Mouse (Mus musculus): ENCODE results near the gene Fam53b. TPM values are rescaled to one million over a fixed set of nuclear protein-coding genes. Genes with fewer than 3 reads are reported as not detected.

Gene Fam53b
- polyA plus RNA-seq, 1 experiment from 2014 or later, result 11.9 TPM

GRCm38 (mm10) chr7:132787496-132788190 lies 26.0 kb downstream of the Fam53b start:
- no peak overlapping the region for H3K4me3 ChIP-seq (ENCODE audit: low read depth, low read length)
- peak overlapping the region; percentile 30; the same call in 1 of the 2 replicates for H3K27ac ChIP-seq (ENCODE audit: low read depth, low read length)
- no peak for ATAC-seq (replicated peaks; ENCODE audit: insufficient number of reproducible peaks, low FRiP score, low TSS enrichment)
- H3K4me1 ChIP-seq (ENCODE audit: control insufficient read depth, insufficient read depth, low read length), result peaks cover 44% of the 10 kb centered on the region
- no peak overlapping the region for H3K4me2 ChIP-seq
- H3K9me3 ChIP-seq (replicated peaks; ENCODE audit: control insufficient read depth, low read length), result no peaks in the 10 kb centered on the region
- WGBS (ENCODE audit: insufficient replicate concordance), result 61% methylated on average over 4 of the region's 4 CpGs
- no peaks in the 10 kb centered on the region for H3K36me3 ChIP-seq (ENCODE audit: control insufficient read depth, insufficient read depth, low read length)
- no peak overlapping the region for H3K9ac ChIP-seq (ENCODE audit: low read depth, low read length)
- no peaks in the 10 kb centered on the region for H3K27me3 ChIP-seq (ENCODE audit: control insufficient read depth, insufficient read depth, low read length)

DNA sequence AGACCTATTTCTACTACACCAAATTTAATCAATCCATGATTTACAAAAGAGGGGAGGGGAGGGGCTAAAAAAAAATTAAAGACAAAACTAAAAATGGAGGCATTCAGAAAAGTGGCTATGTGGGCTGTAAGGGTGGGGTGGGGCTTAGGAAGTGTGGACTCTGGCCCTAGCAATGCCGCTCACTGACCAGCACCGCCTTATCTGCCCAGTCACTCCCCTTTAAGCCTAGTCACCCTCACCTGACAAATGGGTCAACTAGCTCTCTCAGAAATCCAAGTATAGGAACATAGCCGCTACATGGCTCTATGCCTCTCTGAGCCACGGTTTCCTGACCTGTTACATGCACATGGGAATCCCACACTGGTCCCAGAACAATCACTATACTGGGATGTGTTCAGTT lies 26.7 kb downstream of the Fam53b start:
- H3K27me3 ChIP-seq (ENCODE audit: control insufficient read depth, insufficient read depth, low read length), result no peaks in the 10 kb centered on the region
- no peak overlapping the region for H3K4me2 ChIP-seq
- peak overlapping the region; percentile 77 for H3K27ac ChIP-seq (ENCODE audit: low read depth, low read length)
- H3K36me3 ChIP-seq (ENCODE audit: control insufficient read depth, insufficient read depth, low read length), result no peaks in the 10 kb centered on the region
- ATAC-seq (replicated peaks; ENCODE audit: insufficient number of reproducible peaks, low FRiP score, low TSS enrichment), result no peak
- H3K9ac ChIP-seq (ENCODE audit: low read depth, low read length), result no peak overlapping the region
- 72% methylated on average over 4 of the region's 4 CpGs for WGBS (ENCODE audit: insufficient replicate concordance)
- no peaks in the 10 kb centered on the region for H3K9me3 ChIP-seq (replicated peaks; ENCODE audit: control insufficient read depth, low read length)
- H3K4me3 ChIP-seq (ENCODE audit: low read depth, low read length), result no peak overlapping the region
- peaks cover 45% of the 10 kb centered on the region for H3K4me1 ChIP-seq (ENCODE audit: control insufficient read depth, insufficient read depth, low read length)

- Histone ChIP-seq H3K9me3 (replicated peaks; ENCODE audit: control insufficient read depth, low read length) (no peaks in the 10 kb centered on the region), H3K4me3 (ENCODE audit: low read depth, low read length) (no peak overlapping the region), H3K36me3 (ENCODE audit: control insufficient read depth, insufficient read depth, low read length) (no peaks in the 10 kb centered on the region), H3K4me2 (no peak overlapping the region), H3K9ac (ENCODE audit: low read depth, low read length) (no peak overlapping the region), H3K4me1 (ENCODE audit: control insufficient read depth, insufficient read depth, low read length) (peaks cover 50% of the 10 kb centered on the region), H3K27ac (ENCODE audit: low read depth, low read length) (peak overlapping the region; percentile 77), H3K27me3 (ENCODE audit: control insufficient read depth, insufficient read depth, low read length) (no peaks in the 10 kb centered on the region)
- 21% methylated on average over 4 of the region's 4 CpGs for WGBS (ENCODE audit: insufficient replicate concordance)
- no peak for ATAC-seq (replicated peaks; ENCODE audit: insufficient number of reproducible peaks, low FRiP score, low TSS enrichment)
Measured at GRCm38 (mm10) chr7:132786522-132786921, 27.2 kb downstream of the Fam53b start.

GRCm38 (mm10) chr7:132786011-132786410 lies 27.7 kb downstream of the Fam53b start:
- WGBS (ENCODE audit: insufficient replicate concordance), result 18% methylated on average over 7 of the region's 7 CpGs
- H3K36me3 ChIP-seq (ENCODE audit: control insufficient read depth, insufficient read depth, low read length), result no peaks in the 10 kb centered on the region
- H3K9me3 ChIP-seq (replicated peaks; ENCODE audit: control insufficient read depth, low read length), result no peaks in the 10 kb centered on the region
- ATAC-seq (replicated peaks; ENCODE audit: insufficient number of reproducible peaks, low FRiP score, low TSS enrichment), result no peak
- H3K27me3 ChIP-seq (ENCODE audit: control insufficient read depth, insufficient read depth, low read length), result no peaks in the 10 kb centered on the region
- H3K4me1 ChIP-seq (ENCODE audit: control insufficient read depth, insufficient read depth, low read length), result peaks cover 55% of the 10 kb centered on the region
- H3K4me2 ChIP-seq, result no peak overlapping the region
- no peak overlapping the region for H3K4me3 ChIP-seq (ENCODE audit: low read depth, low read length)
- H3K9ac ChIP-seq (ENCODE audit: low read depth, low read length), result no peak overlapping the region
- peak overlapping the region; percentile 77 for H3K27ac ChIP-seq (ENCODE audit: low read depth, low read length)

DNA sequence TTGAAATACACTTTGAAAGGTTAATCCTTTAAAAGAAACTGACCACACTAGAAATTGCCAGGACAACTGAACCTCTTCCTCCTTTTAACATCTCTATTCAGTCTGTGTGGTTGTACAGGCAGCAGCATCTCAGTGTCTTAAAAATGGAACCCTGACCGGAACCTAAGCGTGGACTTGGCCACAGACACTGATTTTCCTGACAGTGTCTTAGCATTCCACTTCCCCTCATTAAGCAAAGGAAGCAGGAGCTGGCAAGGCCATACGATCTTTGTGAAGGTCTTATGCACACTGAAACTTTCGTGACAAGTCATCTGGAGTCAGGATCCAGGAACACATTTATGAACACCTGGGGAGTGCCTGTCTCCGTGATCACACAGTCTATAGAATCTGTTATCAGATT lies 29.6 kb downstream of the Fam53b start:
- Histone ChIP-seq H3K4me3 (ENCODE audit: low read depth, low read length) (no peak overlapping the region), H3K4me2 (no peak overlapping the region), H3K36me3 (ENCODE audit: control insufficient read depth, insufficient read depth, low read length) (no peaks in the 10 kb centered on the region), H3K4me1 (ENCODE audit: control insufficient read depth, insufficient read depth, low read length) (peaks cover 55% of the 10 kb centered on the region), H3K27me3 (ENCODE audit: control insufficient read depth, insufficient read depth, low read length) (no peaks in the 10 kb centered on the region), H3K9me3 (replicated peaks; ENCODE audit: control insufficient read depth, low read length) (no peaks in the 10 kb centered on the region), H3K27ac (ENCODE audit: low read depth, low read length) (no peak overlapping the region), H3K9ac (ENCODE audit: low read depth, low read length) (no peak overlapping the region)
- WGBS (ENCODE audit: insufficient replicate concordance), result 83% methylated on average over 5 of the region's 5 CpGs
- no peak for ATAC-seq (replicated peaks; ENCODE audit: insufficient number of reproducible peaks, low FRiP score, low TSS enrichment)

DNA sequence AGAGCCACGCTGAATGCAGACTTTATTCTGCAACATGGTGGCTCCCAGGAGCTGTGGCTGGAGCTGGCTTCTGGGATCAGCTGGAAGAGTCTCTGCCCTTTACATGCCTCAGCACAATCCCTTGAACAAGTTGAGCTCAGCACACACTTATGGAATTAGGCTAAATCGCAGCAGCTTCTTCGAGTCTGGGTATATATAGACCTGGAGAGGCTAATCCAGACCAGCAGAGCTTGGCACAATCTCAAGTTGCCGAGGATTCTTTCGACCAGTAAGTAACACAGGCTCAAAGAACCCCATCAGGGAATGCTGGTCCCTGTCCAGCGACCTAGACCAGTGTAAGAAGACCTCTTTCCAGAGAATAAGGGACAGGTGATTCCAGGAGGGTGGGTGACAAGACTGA lies 31.8 kb downstream of the Fam53b start:
- Histone ChIP-seq H3K27me3 (ENCODE audit: control insufficient read depth, insufficient read depth, low read length) (no peaks in the 10 kb centered on the region), H3K27ac (ENCODE audit: low read depth, low read length) (0 out of 2 replicates have a peak overlapping the region, but pooled peaks have one; percentile 41), H3K9ac (ENCODE audit: low read depth, low read length) (peak overlapping the region; percentile 2; the same call in 1 of the 2 replicates), H3K9me3 (replicated peaks; ENCODE audit: control insufficient read depth, low read length) (no peaks in the 10 kb centered on the region), H3K4me2 (no peak overlapping the region), H3K4me3 (ENCODE audit: low read depth, low read length) (no peak overlapping the region), H3K4me1 (ENCODE audit: control insufficient read depth, insufficient read depth, low read length) (peaks cover 51% of the 10 kb centered on the region), H3K36me3 (ENCODE audit: control insufficient read depth, insufficient read depth, low read length) (0 out of 2 replicates have a peak, but pooled peaks cover 3% of the 10 kb centered on the region)
- 52% methylated on average over 6 of the region's 6 CpGs for WGBS (ENCODE audit: insufficient replicate concordance)
- ATAC-seq (replicated peaks; ENCODE audit: insufficient number of reproducible peaks, low FRiP score, low TSS enrichment), result no peak

GRCm38 (mm10) chr7:132781130-132781814 lies 32.4 kb downstream of the Fam53b start:
- Histone ChIP-seq H3K4me2 (no peak overlapping the region), H3K36me3 (ENCODE audit: control insufficient read depth, insufficient read depth, low read length) (0 out of 2 replicates have a peak, but pooled peaks cover 3% of the 10 kb centered on the region), H3K9ac (ENCODE audit: low read depth, low read length) (no peak overlapping the region), H3K27me3 (ENCODE audit: control insufficient read depth, insufficient read depth, low read length) (no peaks in the 10 kb centered on the region), H3K27ac (ENCODE audit: low read depth, low read length) (peak overlapping the region; percentile 41), H3K4me3 (ENCODE audit: low read depth, low read length) (no peak overlapping the region), H3K9me3 (replicated peaks; ENCODE audit: control insufficient read depth, low read length) (no peaks in the 10 kb centered on the region), H3K4me1 (ENCODE audit: control insufficient read depth, insufficient read depth, low read length) (peaks cover 45% of the 10 kb centered on the region)
- ATAC-seq (replicated peaks; ENCODE audit: insufficient number of reproducible peaks, low FRiP score, low TSS enrichment), result no peak
- 36% methylated on average over 7 of the region's 7 CpGs for WGBS (ENCODE audit: insufficient replicate concordance)

- 55% methylated on average over 4 of the region's 4 CpGs for WGBS (ENCODE audit: insufficient replicate concordance)
- ATAC-seq (replicated peaks; ENCODE audit: insufficient number of reproducible peaks, low FRiP score, low TSS enrichment), result no peak
- no peaks in the 10 kb centered on the region for H3K27me3 ChIP-seq (ENCODE audit: control insufficient read depth, insufficient read depth, low read length)
- H3K4me2 ChIP-seq, result no peak overlapping the region
- 0 out of 2 replicates have a peak, but pooled peaks cover 3% of the 10 kb centered on the region for H3K36me3 ChIP-seq (ENCODE audit: control insufficient read depth, insufficient read depth, low read length)
- peak overlapping the region; percentile 36; the same call in 1 of the 2 replicates for H3K27ac ChIP-seq (ENCODE audit: low read depth, low read length)
- H3K4me3 ChIP-seq (ENCODE audit: low read depth, low read length), result no peak overlapping the region
- H3K9me3 ChIP-seq (replicated peaks; ENCODE audit: control insufficient read depth, low read length), result no peaks in the 10 kb centered on the region
- H3K9ac ChIP-seq (ENCODE audit: low read depth, low read length), result no peak overlapping the region
- H3K4me1 ChIP-seq (ENCODE audit: control insufficient read depth, insufficient read depth, low read length), result peaks cover 38% of the 10 kb centered on the region
Measured at GRCm38 (mm10) chr7:132780611-132781010, 33.1 kb downstream of the Fam53b start.
